Mouse (Mus musculus) forebrain, postnatal 0 days (tissue): ENCODE data around the gene Ldhc. TPM values are rescaled to one million over a fixed set of nuclear protein-coding genes. Genes with fewer than 3 reads are reported as not detected.

Experiments used
- ATAC-seq: fragments of 200-750 bp; cut with Nextera tagmentation; 2 replicates; pipeline ENCODE4 v1.8.0; 2017; ENCODE audit warnings: mild to moderate bottlenecking, moderate library complexity
- DNase-seq: peaks from one replicate; pipeline ENCODE4 v3.0.0-alpha.2; 2015
- H3K27ac ChIP-seq: fragments of 300-500 bp; sonication (generic); 2 replicates; pipeline ENCODE4 v1.5.1; 2014; ENCODE audit warnings: low read depth, mild to moderate bottlenecking, antibody characterized with exemption, low read length, moderate library complexity, mixed read lengths
- H3K27me3 ChIP-seq: fragments of 300-500 bp; sonication (generic); 2 replicates; pipeline ENCODE4 v1.6.1; 2014; ENCODE audit warnings: mild to moderate bottlenecking, low read length, mixed read lengths; ENCODE audit not compliant: insufficient read depth
- H3K36me3 ChIP-seq: fragments of 300-500 bp; sonication (generic); 2 replicates; pipeline ENCODE4 v1.6.1; 2014; ENCODE audit warnings: mild to moderate bottlenecking, moderate library complexity; ENCODE audit not compliant: insufficient read depth
- H3K4me1 ChIP-seq: fragments of 300-500 bp; sonication (generic); 2 replicates; pipeline ENCODE4 v1.6.1; 2014; ENCODE audit warnings: antibody characterized with exemption; ENCODE audit not compliant: insufficient read depth
- H3K4me2 ChIP-seq: fragments of 300-500 bp; sonication (generic); 2 replicates; pipeline ENCODE4 v1.6.1; 2014; ENCODE audit warnings: low read depth, mild to moderate bottlenecking, moderate library complexity
- H3K4me3 ChIP-seq: fragments of 300-500 bp; sonication (generic); 2 replicates; pipeline ENCODE4 v1.5.1; 2014; ENCODE audit warnings: low read depth, low read length, mixed read lengths
- H3K9ac ChIP-seq: fragments of 300-500 bp; sonication (generic); 2 replicates; pipeline ENCODE4 v1.6.1; 2014; ENCODE audit warnings: mild to moderate bottlenecking
- H3K9me3 ChIP-seq: fragments of 300-500 bp; sonication (generic); 2 replicates; pipeline ENCODE4 v1.6.1; 2016; ENCODE audit warnings: low read length
- CTCF ChIP-seq: sonication (generic); IDR thresholded peaks from 2 replicates; pipeline ENCODE4 v1.5.1; 2016; ENCODE audit warnings: antibody characterized with exemption, control low read depth, low read depth
- WGBS: fragments of 180-500 bp; shearing (Covaris S2); extraction: QIAGEN DNeasy Blood & Tissue Kit; methylation state at CpG from one replicate; pipeline ENCODE4 v1.1.7; 2014; 5-methylcytosine and 5-hydroxymethylcytosine counted together
- polyA plus RNA-seq: library from polyadenylated mRNA; unstranded; fragments of >200 nt; fragmentation: Nextera tagmentation; extraction: Ambion mirVana; gene quantifications from 2 replicates; pipeline ENCODE4 v1.2.1, GENCODE M21; 2015
- total RNA-seq: library from RNA; depleted of rRNA; stranded (reverse); fragments of >200 nt; gene quantifications from 2 replicates; pipeline ENCODE4 v1.2.3, GENCODE M21; 2014

Ldhc gene
- total and polyA plus RNA-seq, 2 experiments from 2014 or later = not detected

DNA sequence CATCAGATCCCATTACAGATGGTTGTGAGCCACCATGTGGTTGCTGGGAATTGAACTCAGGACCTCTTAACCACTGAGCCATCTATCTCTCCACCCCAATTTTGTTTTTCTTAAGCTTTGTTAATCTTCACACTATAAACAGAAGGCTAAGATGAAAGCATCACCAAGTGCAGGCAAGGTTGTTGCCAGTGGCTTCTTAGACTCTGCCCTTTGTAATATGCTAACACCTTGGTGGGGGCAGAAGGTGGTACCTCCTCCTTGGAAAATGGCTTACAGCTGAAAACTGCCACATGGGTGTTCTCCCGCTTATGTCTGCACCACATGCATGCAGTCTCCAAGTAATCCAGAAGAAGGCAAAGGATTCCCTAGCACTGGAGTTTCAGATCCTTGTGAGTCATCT, 8.3 kb upstream of the Ldhc start:
- Histone ChIP-seq H3K9me3 (no peaks in the 10 kb centered on the region), H3K27ac (no peak overlapping the region), H3K9ac (no peak overlapping the region), H3K27me3 (no peaks in the 10 kb centered on the region), H3K4me1 (no peaks in the 10 kb centered on the region), H3K4me2 (no peak overlapping the region), H3K36me3 (peaks cover 57% of the 10 kb centered on the region), H3K4me3 (no peak overlapping the region)
- no peak for ATAC-seq
- DNase-seq = no peak
- no peak for TF ChIP-seq CTCF
- 88% methylated on average over 1 of the region's 1 CpGs for WGBS

GRCm38 (mm10) chr7:46853365-46853764, 7.6 kb upstream of the Ldhc start:
- no peak overlapping the region for H3K27ac ChIP-seq
- no peak overlapping the region for H3K4me3 ChIP-seq
- WGBS = 83% methylated on average over 9 of the region's 9 CpGs

DNA sequence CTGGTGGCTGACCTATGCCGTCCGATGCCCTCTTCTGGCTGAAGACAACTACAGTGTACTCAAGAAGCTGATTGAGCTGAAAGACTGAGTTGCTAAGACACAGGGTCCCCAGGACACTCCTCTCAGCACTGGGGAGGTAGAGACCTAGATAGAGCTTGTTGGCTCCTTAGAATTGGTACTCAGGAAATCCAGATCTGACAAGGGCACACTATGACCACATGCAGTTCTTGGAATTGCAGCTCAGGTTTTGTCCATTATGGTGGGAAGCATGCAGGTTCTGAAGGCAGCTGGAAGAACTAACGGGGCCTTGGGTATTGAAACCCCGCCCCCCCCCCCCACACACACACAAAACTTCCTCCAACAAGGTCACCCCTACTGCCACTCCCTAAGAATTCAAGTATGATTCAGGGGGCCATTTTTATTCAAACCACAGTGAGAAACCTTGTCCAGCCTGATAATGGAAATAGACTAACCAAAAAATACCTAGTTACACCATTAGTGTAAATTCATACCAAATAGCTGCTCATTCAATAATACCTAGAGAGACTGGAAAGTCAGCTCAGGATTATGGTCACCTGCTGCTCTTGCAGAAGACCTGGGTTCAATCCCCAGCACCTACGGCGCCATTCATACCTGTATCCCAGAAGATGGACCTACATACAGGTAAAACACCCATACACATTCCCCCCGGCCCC, 5.0 kb upstream of the Ldhc start:
- Histone ChIP-seq H3K27ac (no peak overlapping the region), H3K27me3 (no peaks in the 10 kb centered on the region), H3K9ac (no peak overlapping the region), H3K4me2 (no peak overlapping the region), H3K4me3 (no peak overlapping the region), H3K9me3 (no peaks in the 10 kb centered on the region), H3K36me3 (peaks cover 38% of the 10 kb centered on the region), H3K4me1 (no peaks in the 10 kb centered on the region)
- TF ChIP-seq CTCF = no peak
- no peak for ATAC-seq
- 73% methylated on average over 7 of the region's 7 CpGs for whole genome bisulfite sequencing
- DNase-seq = no peak

More at GRCm38 (mm10) chr7:46853365-46853764, 7.6 kb upstream of the Ldhc start:
- H3K36me3 ChIP-seq = peaks cover 57% of the 10 kb centered on the region
- DNase-seq (no peak), ATAC-seq (no peak)
- H3K9ac ChIP-seq = no peak overlapping the region
- no peaks in the 10 kb centered on the region for H3K9me3 ChIP-seq
- TF ChIP-seq CTCF = no peak
- no peak overlapping the region for H3K4me2 ChIP-seq
- H3K4me1 ChIP-seq = no peaks in the 10 kb centered on the region
- H3K27me3 ChIP-seq = no peaks in the 10 kb centered on the region

DNA sequence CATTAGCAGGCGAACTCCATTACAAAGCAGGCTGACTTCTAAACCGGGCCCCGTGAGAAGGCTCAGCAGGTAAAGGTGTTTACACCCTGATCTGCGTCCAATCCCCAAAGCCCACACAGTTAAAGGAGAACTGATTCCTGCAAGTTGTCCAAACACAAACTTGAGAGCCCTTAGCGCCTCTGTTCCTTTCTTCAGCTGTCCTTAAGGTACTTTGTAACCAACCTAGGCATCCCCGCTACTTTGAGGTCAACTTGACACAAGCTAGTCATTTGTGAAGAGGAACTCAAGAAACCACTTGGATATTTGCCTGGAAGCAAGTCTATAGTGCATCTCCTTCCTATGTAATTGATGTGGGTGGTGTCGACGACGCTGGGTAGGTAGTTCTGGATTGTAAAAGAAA, 3.6 kb upstream of the Ldhc start:
- Histone ChIP-seq H3K4me3 (no peak overlapping the region), H3K27me3 (no peaks in the 10 kb centered on the region), H3K27ac (no peak overlapping the region), H3K4me2 (no peak overlapping the region), H3K36me3 (peaks cover 25% of the 10 kb centered on the region), H3K4me1 (no peaks in the 10 kb centered on the region), H3K9ac (no peak overlapping the region), H3K9me3 (no peaks in the 10 kb centered on the region)
- no peak for ATAC-seq
- no peak for TF ChIP-seq CTCF
- no peak for DNase-seq
- 80% methylated on average over 9 of the region's 9 CpGs for WGBS

- H3K4me3 ChIP-seq = no peak overlapping the region
- TF ChIP-seq CTCF = no peak
- H3K9me3 ChIP-seq = no peaks in the 10 kb centered on the region
- DNase-seq (no peak), ATAC-seq (no peak)
- no peak overlapping the region for H3K9ac ChIP-seq
- no peaks in the 10 kb centered on the region for H3K27me3 ChIP-seq
- peaks cover 10% of the 10 kb centered on the region for H3K36me3 ChIP-seq
- no peak overlapping the region for H3K27ac ChIP-seq
- 59% methylated on average over 6 of the region's 6 CpGs for WGBS
- no peak overlapping the region for H3K4me2 ChIP-seq
- no peaks in the 10 kb centered on the region for H3K4me1 ChIP-seq
Observed at GRCm38 (mm10) chr7:46859031-46859430, 2.0 kb upstream of the Ldhc start.

DNA sequence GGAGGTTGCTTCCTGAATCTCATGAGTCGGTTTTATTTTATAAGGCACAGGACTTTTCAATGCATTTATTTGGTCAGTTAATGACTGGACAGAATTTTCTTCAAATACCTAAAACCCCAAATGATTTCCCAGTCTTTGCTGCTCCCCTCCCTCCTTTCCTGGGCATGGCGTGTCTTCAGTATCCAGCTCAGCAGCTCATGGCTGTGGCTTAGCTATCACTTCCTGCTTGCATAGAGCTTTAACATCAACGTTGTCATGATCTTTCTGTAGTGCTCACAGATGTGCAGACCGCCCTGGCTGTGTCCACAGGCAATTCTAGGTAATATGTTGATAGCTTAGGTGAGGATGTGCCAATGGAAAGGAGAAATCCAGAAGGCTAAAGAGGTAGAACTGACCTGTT, 11.0 kb downstream of the Ldhc start:
- H3K4me3 ChIP-seq = no peak overlapping the region
- no peaks in the 10 kb centered on the region for H3K27me3 ChIP-seq
- H3K4me1 ChIP-seq = no peaks in the 10 kb centered on the region
- no peak for TF ChIP-seq CTCF
- DNase-seq = no peak
- no peak overlapping the region for H3K27ac ChIP-seq
- H3K36me3 ChIP-seq = no peaks in the 10 kb centered on the region
- H3K9me3 ChIP-seq = no peaks in the 10 kb centered on the region
- H3K4me2 ChIP-seq = no peak overlapping the region
- H3K9ac ChIP-seq = no peak overlapping the region
- 77% methylated on average over 4 of the region's 4 CpGs for WGBS
- no peak for ATAC-seq

- H3K27me3 ChIP-seq = no peaks in the 10 kb centered on the region
- H3K4me1 ChIP-seq = no peaks in the 10 kb centered on the region
- WGBS = 78% methylated on average over 4 of the region's 4 CpGs
- no peaks in the 10 kb centered on the region for H3K9me3 ChIP-seq
- TF ChIP-seq CTCF = no peak
- H3K36me3 ChIP-seq = no peaks in the 10 kb centered on the region
- no peak overlapping the region for H3K4me2 ChIP-seq
- H3K4me3 ChIP-seq = no peak overlapping the region
- no peak overlapping the region for H3K27ac ChIP-seq
- ATAC-seq (no peak), DNase-seq (no peak)
- no peak overlapping the region for H3K9ac ChIP-seq
Observed at GRCm38 (mm10) chr7:46876841-46877240, 15.8 kb downstream of the Ldhc start.
